Mouse (Mus musculus) c-Kit-positive CD71-positive TER-119-positive erythroid progenitor cells, embryonic 14.5 days (primary cell): ENCODE measurements around the gene A730061H03Rik.
A peak's percentile ranks its signal among the peaks of the same experiment; 100 is the strongest.

Experiments used
- DNase-seq: peaks from one replicate; pipeline ENCODE4 v3.0.0-alpha.2; 2013; ENCODE audit warnings: low spot score

A730061H03Rik gene

DNA sequence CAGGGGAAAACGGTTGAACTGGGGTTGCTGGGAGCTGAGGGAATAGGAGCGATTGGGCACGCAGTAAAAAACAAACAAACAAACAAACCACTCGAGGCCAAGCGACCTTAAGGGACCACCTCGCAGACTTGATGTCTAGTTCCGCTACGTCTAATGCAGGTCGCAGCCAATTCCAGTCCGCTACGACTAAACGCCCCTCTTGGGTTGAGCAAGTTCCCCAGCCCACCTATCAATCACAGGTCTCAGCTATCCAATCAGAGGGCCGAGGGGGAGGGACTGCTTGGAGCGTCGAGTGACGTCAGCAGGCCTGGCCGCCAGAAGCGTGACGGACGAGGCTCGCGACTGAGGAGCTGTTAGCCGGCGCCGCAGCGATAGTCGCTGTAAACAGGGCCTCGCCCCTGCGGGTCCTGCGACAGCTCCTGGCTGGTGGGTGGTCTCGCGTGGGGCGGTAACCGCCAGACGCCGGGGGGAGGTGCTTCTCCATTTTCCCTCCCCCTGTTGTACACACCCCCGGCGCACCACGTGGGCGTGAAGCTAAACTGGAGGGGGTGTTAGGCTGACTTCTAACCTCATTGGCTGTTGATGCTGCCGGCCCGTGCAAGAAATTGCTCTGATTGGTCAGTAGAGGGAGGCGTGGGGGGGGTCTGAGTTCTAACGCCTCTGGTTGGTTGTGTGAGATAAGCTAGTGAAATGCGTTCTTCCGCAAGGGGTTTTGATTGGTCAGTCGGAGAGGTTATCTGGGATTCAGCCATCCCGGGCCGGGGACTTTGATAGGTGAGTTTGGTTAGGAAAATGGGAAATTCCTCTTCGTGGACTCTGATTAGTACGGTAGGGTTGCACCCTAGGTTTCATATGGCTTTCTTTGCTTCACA, at the start of gene A730061H03Rik:
A730061H03Rik (minus strand) TSS at position 205 of the 872 bp plus-strand sequence.
- DNase-seq: peak; percentile 98

- DNase-seq: no peak
These were observed 48.1 kb upstream of the A730061H03Rik start for GRCm38 (mm10) chr14:55608339-55608738.

DNA sequence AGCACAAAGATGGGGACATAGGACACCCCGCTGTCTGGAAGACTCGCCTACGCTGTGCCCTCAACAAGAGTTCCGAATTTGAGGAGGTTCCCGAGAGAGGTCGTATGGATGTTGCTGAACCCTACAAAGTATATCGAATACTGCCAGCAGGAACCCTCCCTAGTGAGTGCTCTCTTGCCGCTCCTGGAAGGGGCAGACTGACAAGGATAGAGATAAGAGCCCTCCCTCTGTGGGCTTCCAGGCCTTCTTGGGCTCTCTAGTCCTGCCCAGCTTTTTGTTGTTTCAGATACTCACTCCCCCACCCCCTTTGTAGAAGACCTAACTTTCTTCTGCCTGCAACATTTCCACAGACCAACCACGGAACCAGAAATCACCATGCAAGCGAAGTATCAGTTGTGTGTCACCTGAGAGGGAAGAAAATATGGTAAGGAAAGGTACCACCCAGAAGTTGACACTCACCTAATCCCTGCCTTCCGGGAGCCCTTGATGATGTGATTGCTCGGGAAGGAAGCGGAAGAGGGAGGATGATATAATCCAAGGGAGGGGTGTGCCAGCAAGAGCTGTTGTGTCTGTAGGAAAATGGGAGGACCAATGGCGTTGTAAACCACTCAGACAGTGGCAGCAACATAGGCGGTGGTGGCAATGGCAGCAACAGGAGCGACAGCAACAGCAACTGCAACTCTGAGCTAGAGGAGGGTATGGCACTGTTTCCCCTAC, 45.7 kb upstream of the A730061H03Rik start:
- DNase-seq: no peak

- no peak for DNase-seq
These were observed 44.6 kb upstream of the A730061H03Rik start for GRCm38 (mm10) chr14:55604823-55605222.

- peak; percentile 97 for DNase-seq
These were observed 43.7 kb upstream of the A730061H03Rik start for GRCm38 (mm10) chr14:55603633-55604576.

- DNase-seq: no peak
These were observed 43.0 kb upstream of the A730061H03Rik start, which contains the start of gene Irf9 for GRCm38 (mm10) chr14:55603271-55603632. Gene Irf9, plus strand, starts transcription at chr14:55603571.

DNA sequence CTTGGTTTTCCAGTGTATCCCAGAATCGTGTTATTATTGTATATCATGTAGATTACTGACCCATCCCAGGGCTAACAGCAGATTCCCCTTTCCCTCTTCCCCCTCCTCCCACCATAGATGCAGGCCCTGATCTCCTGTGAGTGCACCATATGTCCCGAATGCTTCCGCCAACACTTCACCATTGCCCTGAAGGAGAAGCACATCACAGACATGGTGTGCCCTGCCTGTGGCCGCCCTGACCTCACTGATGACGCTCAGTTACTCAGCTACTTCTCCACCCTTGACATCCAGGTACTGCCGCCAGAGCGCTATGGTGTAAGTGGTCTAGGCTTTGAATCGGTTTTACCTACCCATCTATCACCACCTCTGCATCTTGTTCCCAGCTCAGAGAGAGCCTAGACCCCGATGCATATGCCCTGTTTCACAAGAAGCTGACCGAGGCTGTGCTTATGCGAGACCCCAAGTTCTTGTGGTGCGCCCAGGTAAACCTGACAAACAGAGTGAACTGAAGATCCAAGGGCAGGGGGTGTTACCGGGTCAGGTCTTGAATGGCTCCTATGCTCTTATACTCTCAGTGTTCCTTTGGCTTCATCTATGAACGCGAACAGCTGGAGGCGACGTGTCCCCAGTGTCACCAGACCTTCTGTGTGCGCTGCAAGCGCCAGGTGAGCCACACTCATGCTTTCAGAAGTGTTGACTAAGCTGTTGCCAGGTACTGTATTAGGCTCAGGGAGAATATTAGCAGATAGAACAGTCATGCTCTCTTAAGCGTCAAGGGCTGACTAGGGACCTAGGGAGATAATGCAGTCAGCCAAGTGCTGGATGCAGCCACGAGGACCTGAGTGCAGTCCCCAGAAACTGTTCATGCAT, 38.5 kb upstream of the A730061H03Rik start:
- no peak for DNase-seq

DNA sequence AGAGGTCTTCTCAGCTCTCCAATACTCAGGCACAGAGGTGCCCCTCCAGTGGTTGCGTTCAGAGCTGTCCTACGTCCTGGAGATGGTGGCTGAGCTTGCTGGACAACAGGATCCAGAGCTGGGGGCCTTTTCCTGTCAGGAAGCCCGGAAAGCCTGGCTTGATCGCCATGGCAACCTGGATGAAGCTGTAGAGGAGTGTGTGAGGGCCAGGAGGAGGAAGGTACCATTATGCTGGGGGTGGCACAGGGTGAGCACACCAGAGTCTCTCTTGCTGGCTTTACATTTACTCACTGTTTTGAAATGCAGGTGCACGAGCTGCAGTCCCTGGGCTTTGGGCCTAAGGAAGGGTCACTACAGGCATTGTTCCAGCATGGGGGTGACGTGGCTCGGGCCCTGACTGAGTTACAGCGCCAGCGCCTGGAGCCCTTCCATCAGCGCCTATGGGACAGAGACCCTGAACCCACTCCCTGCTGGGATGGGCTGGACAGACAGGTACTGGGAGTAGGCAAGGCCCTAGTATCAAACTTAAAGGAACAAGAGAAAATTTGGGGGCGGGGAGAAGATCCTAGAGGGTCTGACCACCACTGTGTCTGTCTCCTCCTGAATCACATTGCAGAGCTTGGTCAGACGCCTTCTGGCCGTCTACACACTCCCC, 36.0 kb upstream of the A730061H03Rik start:
- DNase-seq: no peak

GRCm38 (mm10) chr14:55592226-55592625, 32.0 kb upstream of the A730061H03Rik start:
- DNase-seq: no peak

- peak; percentile 95 for DNase-seq
These were observed 31.2 kb upstream of the A730061H03Rik start, which contains the start of gene Rnf31 for GRCm38 (mm10) chr14:55591331-55591891. Gene Rnf31, plus strand, starts transcription at chr14:55591708.

- peak; percentile 90 for DNase-seq
These were observed 30.6 kb upstream of the A730061H03Rik start, which contains the start of gene Psme2 for GRCm38 (mm10) chr14:55590748-55591330. Gene Psme2, minus strand, starts transcription at chr14:55591113.

DNA sequence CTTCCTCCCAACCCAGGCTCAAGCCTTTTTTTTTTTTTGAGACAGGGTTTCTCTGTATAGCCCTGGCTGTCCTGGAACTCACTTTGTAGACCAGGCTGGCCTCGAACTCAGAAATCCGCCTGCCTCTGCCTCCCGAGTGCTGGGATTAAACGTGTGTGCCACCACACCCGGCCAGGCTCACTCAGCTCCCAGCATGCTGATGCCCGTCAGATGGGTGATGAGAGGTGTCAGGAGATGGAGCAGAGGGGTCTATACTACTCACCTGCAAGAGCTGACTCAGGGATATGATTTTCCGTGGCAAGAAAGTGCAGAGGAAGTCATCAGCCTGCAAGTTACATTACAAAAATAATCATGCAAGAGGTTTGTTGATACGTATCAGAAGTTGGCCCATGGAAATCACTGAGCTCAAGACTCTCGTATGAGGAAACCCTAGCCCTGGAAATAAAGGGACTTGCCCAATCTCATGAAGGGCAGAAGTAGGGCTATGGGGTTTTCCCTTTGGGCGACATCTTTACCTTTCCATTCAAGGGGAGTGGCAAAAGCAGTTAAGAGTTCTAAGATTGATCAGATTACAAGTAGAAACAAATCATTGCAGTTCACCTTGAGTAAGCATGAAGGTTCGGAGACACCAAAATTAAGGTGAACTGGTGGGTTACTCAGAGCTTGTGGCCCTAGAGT, 29.7 kb upstream of the A730061H03Rik start:
- no peak for DNase-seq

- no peak for DNase-seq
These were observed 29.1 kb upstream of the A730061H03Rik start for GRCm38 (mm10) chr14:55589271-55589670.

- peak; percentile 75 for DNase-seq
These were observed 25.9 kb upstream of the A730061H03Rik start for GRCm38 (mm10) chr14:55586149-55586548.

DNA sequence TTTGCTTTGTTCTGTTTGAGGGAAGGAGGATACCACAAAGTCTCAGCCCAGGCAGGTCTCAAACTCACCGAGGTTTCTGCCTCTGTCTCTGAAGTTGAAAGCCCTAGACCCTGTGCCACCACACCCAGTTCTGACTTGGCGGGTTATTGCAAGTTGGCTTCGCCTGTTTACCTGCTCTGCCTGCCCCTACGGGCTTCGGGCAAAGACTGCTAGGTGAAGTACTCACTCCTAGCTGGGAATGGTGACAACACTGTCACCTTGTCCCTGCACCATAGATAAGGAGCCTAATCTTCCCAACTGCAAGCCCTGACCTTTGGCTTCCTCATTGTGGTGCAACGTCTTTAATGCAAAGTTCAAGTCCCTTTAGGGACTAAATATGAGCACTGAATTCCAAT, 25.4 kb upstream of the A730061H03Rik start:
- DNase-seq: no peak

DNA sequence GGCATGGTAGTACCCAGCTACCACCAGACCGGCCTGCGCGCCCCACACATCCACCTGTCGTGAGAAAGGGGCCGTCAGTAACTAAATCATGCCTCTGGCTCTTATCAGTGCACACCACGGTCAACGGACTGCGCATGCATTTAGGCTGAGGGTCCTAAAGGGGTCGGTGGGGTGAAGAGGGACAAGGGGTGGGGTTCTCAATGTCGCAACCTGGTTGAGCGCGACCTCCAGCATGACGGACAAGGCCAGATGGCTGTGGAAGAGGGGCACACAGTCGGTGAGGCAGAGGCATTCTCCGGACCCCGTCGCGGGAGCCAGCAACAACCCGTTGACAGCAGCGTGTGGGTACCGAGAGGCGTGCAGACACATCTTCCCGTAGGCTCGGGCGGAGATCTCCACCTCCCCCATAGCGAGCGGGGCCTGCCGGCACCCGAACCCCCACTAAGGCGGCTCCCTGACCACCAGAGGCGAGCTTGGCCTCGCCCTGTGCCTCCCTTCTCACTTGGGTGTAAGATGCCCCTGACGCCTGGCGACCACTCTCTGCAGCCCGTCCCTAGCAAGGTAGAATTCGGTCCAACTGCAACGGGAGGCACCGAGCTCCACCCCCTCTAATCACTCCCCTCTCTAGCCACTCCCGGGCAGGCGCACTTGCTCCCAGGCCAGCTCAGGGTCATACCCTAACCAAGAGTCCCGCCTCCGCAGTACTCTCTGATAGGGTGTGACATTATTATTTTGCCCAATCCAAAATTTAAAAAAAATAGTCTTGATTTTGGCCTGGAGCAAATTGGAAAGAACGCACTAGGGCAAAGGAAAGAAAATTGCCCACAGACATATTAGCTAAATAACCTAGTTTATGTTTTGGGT, 24.7 kb upstream of the A730061H03Rik start, which contains the start of gene Emc9:
Emc9 (minus strand) TSS at position 601 of the 864 bp plus-strand sequence.
- DNase-seq: peak; percentile 82

- DNase-seq: no peak
These were observed 24.1 kb upstream of the A730061H03Rik start for GRCm38 (mm10) chr14:55584303-55584701.
